8 mouse cellular contexts compared by ENCODE assay signal in the genomic region with DNA sequence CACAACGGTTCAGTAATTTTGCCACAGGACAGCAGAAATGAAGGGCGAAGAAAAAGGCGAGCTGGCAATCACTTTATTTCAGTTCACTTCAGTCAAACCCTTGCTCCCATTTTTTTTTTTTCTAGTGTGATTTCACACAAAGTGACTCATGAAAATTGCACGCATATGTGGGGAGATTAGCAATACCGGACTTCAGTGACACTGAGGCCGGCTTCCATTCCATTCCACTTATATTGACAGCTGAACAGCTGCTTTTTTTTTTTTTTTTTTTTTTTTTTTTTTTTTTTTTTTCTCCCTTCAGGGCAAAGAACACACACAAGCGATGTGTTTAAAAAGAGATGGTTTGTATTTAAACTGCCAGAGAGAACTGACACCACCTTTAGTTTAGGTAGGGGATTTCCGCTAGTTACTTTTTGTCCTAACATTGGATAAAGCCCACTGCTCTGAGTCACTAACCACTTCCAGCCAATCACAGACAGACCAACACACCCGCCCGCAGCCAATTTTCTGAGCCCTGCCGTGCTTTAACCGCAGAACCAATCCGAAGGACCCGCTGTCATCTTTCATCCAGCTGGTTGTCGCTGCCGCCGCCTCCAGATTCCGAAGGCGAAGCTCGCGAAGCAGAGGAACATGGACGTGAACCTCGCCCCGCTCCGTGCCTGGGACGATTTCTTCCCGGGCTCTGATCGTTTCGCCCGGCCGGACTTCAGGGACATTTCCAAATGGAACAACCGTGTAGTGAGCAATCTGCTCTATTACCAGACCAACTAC. TPM values are rescaled to one million over a fixed set of nuclear protein-coding genes. Genes with fewer than 3 reads are reported as not detected.
DNase-seq lines count a peak whose midpoint lies in the region; ATAC-seq lines count a peak whose summit lies in the region.

A gene (plus strand): TSS at position 499 of the 771 bp plus-strand sequence.

- no peaks in the 10 kb centered on the region for H3K9me3 ChIP-seq in hindbrain, embryonic 15.5 days

- DNase-seq in T-cell, adult 2 months (ENCODE audit: low spot score) = peak; percentile 96
- DNase-seq in cerebellum, postnatal 36 days = peak; percentile 89 to 90
- peak; percentile 90 to 92 for DNase-seq in frontal cortex, postnatal 36 days (ENCODE audit: low spot score in 2 of 2)
- DNase-seq in left cerebral cortex, adult 11 months (ENCODE audit: low spot score) = peak; percentile 80
- DNase-seq in lung, postnatal 4 days = peak; percentile 91 to 93
- peak; percentile 71 for DNase-seq in retina, postnatal 7 days (ENCODE audit: low read depth, low spot score)
- peak; percentile 43 for DNase-seq in urinary bladder, postnatal 10 days (ENCODE audit: low spot score)

- H3K4me1 ChIP-seq in hindbrain, embryonic 15.5 days (replicated peaks) = peaks cover 25% of the 10 kb centered on the region

- H3K27me3 ChIP-seq in hindbrain, embryonic 15.5 days = no peaks in the 10 kb centered on the region

- ATAC-seq in hindbrain, embryonic 15.5 days (ENCODE audit: low FRiP score, low read depth) = peak; percentile 67

- peak within 1 kb of the TSS; percentile 83 for H3K4me2 ChIP-seq in hindbrain, embryonic 15.5 days

- H3K36me3 ChIP-seq in hindbrain, embryonic 15.5 days = peaks cover 4% of the 10 kb centered on the region; the same call in 1 of the 2 replicates

- 11% methylated on average over 32 of the region's 32 CpGs for WGBS in hindbrain, embryonic 15.5 days

- H3K27ac ChIP-seq in hindbrain, embryonic 15.5 days (replicated peaks) = peak within 1 kb of the TSS; percentile 81

- peak within 1 kb of the TSS; percentile 73 for H3K9ac ChIP-seq in hindbrain, embryonic 15.5 days

- peak within 1 kb of the TSS; percentile 81 for H3K4me3 ChIP-seq in hindbrain, embryonic 15.5 days

RNA-seq across cellular contexts. Expression of the gene that starts here (rescaled TPM):
- polyA plus RNA-seq in hindbrain, embryonic 15.5 days (2015; fragmentation: Nextera tagmentation; extraction: Ambion mirVana) = 132 and 133 TPM in 2 replicates

Comparison
In these comparisons a context has a peak if more than half of its experiments do, and no peak if none do; other contexts are left out.
1. Peak in every context shown above with its lines: DNase-seq, ATAC-seq, H3K4me3 ChIP-seq and H3K27ac ChIP-seq.
2. DNase-seq: peak in every context shown above with its lines; median percentile 96 in T-cell, adult 2 months; 92 in lung, postnatal 4 days; 91 in frontal cortex, postnatal 36 days; 90 in cerebellum, postnatal 36 days; 80 in left cerebral cortex, adult 11 months; 71 in retina, postnatal 7 days; 43 in urinary bladder, postnatal 10 days.